ENCODE assay signal across 18 mouse cellular contexts in genomic region chr1:23466340-23466739, GRCm38 (mm10).
"Had no signal": no experiment of that assay in that cellular context is flagged by ENCODE, and none has a peak within 500 bp of the region (broad histone marks: within the 10 kb centered on the region; RNA-seq: fewer than 3 reads in every experiment).

No protein-coding gene starts in this region.

- DNase-seq: liver, postnatal 0 days; lung, adult 2 months; lung, postnatal 14 days; lung, postnatal 36 days; right cerebral cortex, postnatal 14 days; thymus, postnatal 14 days; thymus, postnatal 36 days had no signal

- H3K4me1 ChIP-seq: liver, embryonic 15.5 days; lung, embryonic 15.5 days; megakaryocyte, embryonic 14.5 days; midbrain, embryonic 10.5 days; midbrain, embryonic 12.5 days; midbrain, embryonic 15.5 days; neural tube, embryonic 12.5 days; stomach, embryonic 15.5 days had no signal

- ATAC-seq: liver, postnatal 0 days; lung, postnatal 0 days; midbrain, embryonic 15.5 days had no signal

- H3K27ac ChIP-seq: liver, embryonic 15.5 days; lung, embryonic 15.5 days; macrophage; midbrain, embryonic 10.5 days; midbrain, embryonic 12.5 days; midbrain, embryonic 15.5 days; neural tube, embryonic 12.5 days; stomach, embryonic 15.5 days; stomach, postnatal 0 days had no signal

- H3K4me3 ChIP-seq: liver, embryonic 15.5 days; lung, embryonic 15.5 days; megakaryocyte, embryonic 14.5 days; midbrain, embryonic 10.5 days; midbrain, embryonic 12.5 days; midbrain, embryonic 15.5 days; neural tube, embryonic 12.5 days; stomach, embryonic 15.5 days had no signal
